Mouse (Mus musculus): ENCODE measurements around the gene Selenoo. TPM values are rescaled to one million over a fixed set of nuclear protein-coding genes. Genes with fewer than 3 reads are reported as not detected.

Gene Selenoo
- polyA plus RNA-seq, 1 experiment from 2014 or later = 12.9 TPM

DNA sequence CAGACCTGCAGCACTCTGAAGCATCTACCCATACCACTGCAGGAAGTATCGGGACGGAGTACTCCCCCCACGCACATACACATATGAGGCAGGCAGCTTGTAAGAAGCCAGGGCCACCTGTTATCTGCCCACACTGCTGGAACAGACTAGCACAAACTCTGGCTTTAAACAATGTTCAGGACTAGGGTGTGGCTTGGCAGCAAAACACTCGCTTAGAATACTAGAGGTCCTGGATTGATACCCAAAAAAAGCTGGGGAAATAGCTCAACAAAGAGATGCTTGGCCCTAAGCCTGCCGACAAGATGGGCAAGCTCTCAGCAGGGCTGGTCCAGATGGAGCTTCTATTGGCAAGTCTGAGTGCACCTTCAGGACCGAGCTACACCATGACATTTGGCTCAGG, 25.3 kb upstream of the Selenoo start:
- 82% methylated on average over 6 of the region's 6 CpGs for WGBS
- H3K4me1 ChIP-seq = peaks cover 21% of the 10 kb centered on the region
- H3K27me3 ChIP-seq (replicated peaks; ENCODE audit: low read depth, poor library complexity, severe bottlenecking) = peaks cover 99% of the 10 kb centered on the region
- H3K4me3 ChIP-seq = no peak overlapping the region
- H3K27ac ChIP-seq (replicated peaks) = no peak overlapping the region
- no peaks in the 10 kb centered on the region for H3K36me3 ChIP-seq (replicated peaks)
- DNase-seq (ENCODE audit: low spot score) = no peak
- no peaks in the 10 kb centered on the region for H3K9me3 ChIP-seq

DNA sequence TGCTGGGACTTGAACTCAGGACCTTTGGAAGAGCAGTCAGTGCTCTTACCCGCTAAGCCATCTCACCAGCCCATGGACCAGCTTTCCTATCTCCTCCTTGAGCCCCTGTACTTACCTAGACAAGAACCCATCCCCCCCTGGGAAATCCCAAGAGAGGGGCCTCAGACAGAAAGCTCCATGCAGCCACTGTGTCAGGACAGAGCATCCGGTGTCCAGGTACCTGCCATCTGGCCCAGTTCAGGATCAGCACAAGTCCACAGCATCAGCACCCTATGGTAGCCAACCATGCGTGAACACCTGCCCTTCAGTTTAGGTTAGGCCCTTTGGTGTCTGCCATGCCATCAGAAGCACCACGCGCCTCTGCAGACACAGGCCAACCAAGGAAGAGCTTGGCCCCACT, 24.0 kb upstream of the Selenoo start:
- H3K27me3 ChIP-seq (replicated peaks; ENCODE audit: low read depth, poor library complexity, severe bottlenecking) = peaks cover 99% of the 10 kb centered on the region

DNA sequence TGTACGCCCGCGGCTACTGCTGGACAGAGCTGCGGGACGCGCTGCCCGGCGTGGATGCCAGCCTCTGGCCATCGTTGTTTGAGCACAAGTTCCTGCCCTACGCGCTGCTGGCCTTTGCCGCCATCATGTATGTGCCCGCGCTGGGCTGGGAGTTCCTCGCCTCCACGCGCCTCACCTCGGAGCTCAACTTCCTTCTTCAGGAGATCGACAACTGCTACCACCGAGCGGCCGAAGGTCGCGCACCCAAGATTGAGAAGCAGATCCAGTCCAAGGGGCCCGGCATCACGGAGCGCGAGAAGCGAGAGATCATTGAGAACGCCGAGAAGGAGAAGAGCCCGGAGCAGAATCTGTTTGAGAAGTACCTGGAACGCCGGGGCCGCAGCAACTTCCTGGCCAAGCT, 21.3 kb upstream of the Selenoo start:
- Histone ChIP-seq H3K27ac (replicated peaks) (no peak overlapping the region), H3K4me1 (peaks cover 11% of the 10 kb centered on the region), H3K36me3 (replicated peaks) (no peaks in the 10 kb centered on the region), H3K27me3 (replicated peaks; ENCODE audit: low read depth, poor library complexity, severe bottlenecking) (peaks cover 86% of the 10 kb centered on the region), H3K9me3 (no peaks in the 10 kb centered on the region), H3K4me3 (peak overlapping the region; percentile 37)
- 32% methylated on average over 35 of the region's 35 CpGs for WGBS
- DNase-seq (ENCODE audit: low spot score) = no peak

More for the DNA sequence above, 24.0 kb upstream of the Selenoo start:
- WGBS = 88% methylated on average over 5 of the region's 5 CpGs
- Histone ChIP-seq H3K9me3 (no peaks in the 10 kb centered on the region), H3K27ac (replicated peaks) (no peak overlapping the region), H3K36me3 (replicated peaks) (no peaks in the 10 kb centered on the region), H3K4me3 (no peak overlapping the region), H3K4me1 (peaks cover 19% of the 10 kb centered on the region)
- DNase-seq (ENCODE audit: low spot score) = no peak

DNA sequence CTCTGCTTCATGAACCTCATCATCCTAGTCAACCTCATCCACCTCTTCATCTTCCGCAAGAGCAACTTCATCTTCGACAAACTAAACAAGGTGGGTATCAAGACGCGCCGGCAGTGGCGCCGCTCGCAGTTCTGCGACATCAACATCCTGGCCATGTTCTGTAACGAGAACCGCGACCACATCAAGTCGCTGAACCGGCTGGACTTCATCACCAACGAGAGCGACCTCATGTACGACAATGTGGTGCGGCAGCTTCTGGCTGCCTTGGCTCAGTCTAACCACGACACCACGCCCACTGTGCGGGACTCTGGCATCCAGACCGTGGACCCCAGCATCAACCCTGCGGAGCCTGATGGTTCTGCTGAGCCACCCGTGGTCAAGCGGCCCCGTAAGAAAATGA, 20.7 kb upstream of the Selenoo start:
- H3K27ac ChIP-seq (replicated peaks) = no peak overlapping the region
- DNase-seq (ENCODE audit: low spot score) = no peak
- no peaks in the 10 kb centered on the region for H3K36me3 ChIP-seq (replicated peaks)
- WGBS = 44% methylated on average over 26 of the region's 26 CpGs
- peak overlapping the region; percentile 37 for H3K4me3 ChIP-seq
- peaks cover 11% of the 10 kb centered on the region for H3K4me1 ChIP-seq
- H3K9me3 ChIP-seq = no peaks in the 10 kb centered on the region
- peaks cover 80% of the 10 kb centered on the region for H3K27me3 ChIP-seq (replicated peaks; ENCODE audit: low read depth, poor library complexity, severe bottlenecking)

DNA sequence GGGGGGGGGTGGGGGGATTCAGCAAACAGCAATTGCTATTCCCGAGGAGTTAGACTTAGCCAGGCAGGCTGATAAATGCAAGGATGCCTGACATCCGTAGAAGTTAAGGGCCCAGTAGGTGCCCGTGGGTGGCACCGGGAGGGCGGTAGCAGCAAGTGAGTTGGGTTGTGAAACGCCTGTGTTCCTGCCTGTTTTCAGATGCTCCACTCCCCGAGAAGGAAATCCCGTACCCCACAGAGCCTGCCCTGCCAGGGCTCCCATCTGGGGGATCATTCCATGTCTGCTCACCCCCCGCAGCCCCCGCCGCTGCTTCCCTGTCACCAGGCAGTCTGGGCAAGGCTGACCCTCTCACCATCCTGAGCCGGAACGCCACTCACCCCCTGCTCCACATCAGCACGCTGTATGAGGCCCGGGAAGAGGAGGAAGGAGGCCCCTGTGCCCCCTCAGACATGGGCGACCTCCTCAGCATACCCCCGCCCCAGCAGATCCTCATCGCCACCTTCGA, 19.5 kb upstream of the Selenoo start:
- Histone ChIP-seq H3K4me1 (peaks cover 14% of the 10 kb centered on the region), H3K36me3 (replicated peaks) (no peaks in the 10 kb centered on the region), H3K27ac (replicated peaks) (no peak overlapping the region), H3K4me3 (no peak overlapping the region), H3K9me3 (no peaks in the 10 kb centered on the region), H3K27me3 (replicated peaks; ENCODE audit: low read depth, poor library complexity, severe bottlenecking) (peaks cover 68% of the 10 kb centered on the region)
- WGBS = 80% methylated on average over 19 of the region's 19 CpGs
- no peak for DNase-seq (ENCODE audit: low spot score)

DNA sequence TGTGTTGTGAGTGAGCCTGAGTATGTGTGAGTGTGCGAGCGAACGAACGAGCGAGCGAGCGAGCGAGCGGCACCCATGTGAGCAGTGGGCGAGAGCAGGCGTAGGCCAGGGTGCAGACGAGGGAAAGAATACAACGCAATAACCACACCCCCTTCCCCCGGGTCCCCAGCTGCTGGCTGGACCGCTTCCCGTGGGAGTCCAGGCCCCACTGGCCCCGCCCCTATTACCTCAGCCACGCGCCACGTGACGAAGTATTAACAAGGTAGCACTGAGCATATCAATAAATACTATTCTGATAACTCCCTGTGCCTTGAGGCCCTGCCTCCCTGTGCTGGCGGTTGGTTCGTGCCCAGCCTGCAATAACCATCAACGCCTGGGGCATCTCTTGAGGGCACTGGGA, 18.3 kb upstream of the Selenoo start:
- Histone ChIP-seq H3K27me3 (replicated peaks; ENCODE audit: low read depth, poor library complexity, severe bottlenecking) (peaks cover 57% of the 10 kb centered on the region), H3K9me3 (no peaks in the 10 kb centered on the region), H3K27ac (replicated peaks) (no peak overlapping the region), H3K4me1 (peaks cover 26% of the 10 kb centered on the region), H3K36me3 (replicated peaks) (no peaks in the 10 kb centered on the region), H3K4me3 (no peak overlapping the region)
- DNase-seq (ENCODE audit: low spot score) = no peak
- WGBS = 76% methylated on average over 24 of the region's 24 CpGs

DNA sequence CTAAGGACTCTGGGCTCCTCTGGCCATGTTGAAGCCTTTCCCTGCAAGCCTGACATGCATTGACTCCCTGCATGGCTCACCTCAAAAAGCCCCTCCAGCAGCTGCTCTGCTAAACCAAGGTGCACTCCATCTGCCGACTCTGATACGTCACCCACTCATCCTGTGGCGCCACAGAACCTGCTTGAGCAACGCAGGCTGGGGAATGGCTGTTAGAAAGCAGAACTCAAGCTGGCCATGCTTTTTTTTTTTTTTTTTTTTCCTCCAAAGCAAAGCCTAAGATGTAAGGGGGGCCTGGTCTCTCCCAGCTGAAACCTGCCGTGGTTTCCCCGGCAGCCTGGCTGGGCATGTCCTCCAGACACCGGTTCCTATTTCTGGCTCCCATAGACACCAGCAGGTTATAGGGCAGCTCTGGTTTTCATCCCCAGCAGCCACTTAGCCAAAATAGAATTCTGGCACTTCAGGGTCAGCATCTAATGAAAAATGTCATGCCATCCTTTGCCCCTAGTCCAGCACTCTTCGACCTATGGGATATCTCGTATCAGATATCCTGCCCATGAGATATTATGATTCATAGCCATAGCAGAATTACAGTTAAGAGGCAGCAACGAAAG, 14.8 kb upstream of the Selenoo start:
- no peak for DNase-seq (ENCODE audit: low spot score)
- Histone ChIP-seq H3K27ac (replicated peaks) (peak overlapping the region; percentile 92; the same call in 1 of the 2 replicates), H3K4me1 (peaks cover 48% of the 10 kb centered on the region)

DNA sequence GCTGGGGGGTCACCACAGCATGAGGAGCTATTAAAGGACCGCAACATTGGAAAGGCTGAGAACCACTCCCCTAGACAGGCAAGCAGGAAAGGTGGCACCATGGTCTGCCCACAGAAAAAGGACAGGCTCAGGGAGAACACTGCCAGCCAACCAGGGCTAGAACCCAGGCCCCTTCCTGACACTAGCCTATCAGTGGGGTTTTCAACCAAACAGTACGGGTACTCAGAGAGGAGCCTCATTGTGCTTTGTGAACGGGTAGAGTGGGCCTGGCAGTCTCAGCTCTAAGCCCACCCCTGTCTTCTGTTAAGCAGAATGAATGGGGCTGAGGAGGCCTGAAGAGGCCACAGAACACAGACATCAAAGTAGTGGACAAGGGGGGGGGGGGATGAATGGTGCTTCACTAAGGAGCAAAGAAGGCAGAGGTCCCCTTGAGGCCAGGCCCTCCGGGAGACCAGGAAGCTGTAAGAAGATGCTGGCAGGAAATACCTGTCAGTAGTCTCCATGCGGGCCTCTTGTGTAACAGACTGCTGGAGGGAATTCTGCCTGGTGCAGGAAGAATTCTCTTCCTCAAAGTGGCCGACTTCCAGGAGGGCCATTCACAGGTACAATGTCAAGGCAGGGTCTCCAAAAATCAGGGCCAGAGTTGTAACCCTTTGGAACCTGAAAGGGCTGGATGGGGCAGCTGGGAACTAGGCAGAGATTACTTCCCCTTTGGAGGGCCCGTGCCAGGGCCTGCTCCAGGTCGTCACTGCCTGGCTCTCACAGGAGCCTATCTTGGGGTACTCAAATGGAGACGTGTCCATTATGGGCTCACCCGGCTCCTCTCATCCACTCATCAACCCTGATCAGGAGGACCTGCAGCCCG, 14.0 kb upstream of the Selenoo start, which contains the start of gene Trabd:
Gene Trabd, plus strand, starts transcription at position 512 of the 865 bp plus-strand sequence.
- peak; percentile 17 for DNase-seq (ENCODE audit: low spot score)
- Histone ChIP-seq H3K4me3 (peak within 1 kb of the TSS; percentile 87), H3K4me1 (peaks cover 45% of the 10 kb centered on the region), H3K9me3 (no peaks in the 10 kb centered on the region), H3K36me3 (replicated peaks) (peaks cover 4% of the 10 kb centered on the region), H3K27me3 (replicated peaks; ENCODE audit: low read depth, poor library complexity, severe bottlenecking) (peaks cover 15% of the 10 kb centered on the region), H3K27ac (replicated peaks) (peak within 1 kb of the TSS; percentile 92)
- WGBS = 21% methylated on average over 11 of the region's 11 CpGs

More for the DNA sequence above, 14.8 kb upstream of the Selenoo start:
- Histone ChIP-seq H3K27me3 (replicated peaks; ENCODE audit: low read depth, poor library complexity, severe bottlenecking) (peaks cover 22% of the 10 kb centered on the region), H3K36me3 (replicated peaks) (no peaks in the 10 kb centered on the region), H3K9me3 (no peaks in the 10 kb centered on the region), H3K4me3 (peak overlapping the region; percentile 87; the same call in 1 of the 2 replicates)
- 86% methylated on average over 10 of the region's 10 CpGs for WGBS

DNA sequence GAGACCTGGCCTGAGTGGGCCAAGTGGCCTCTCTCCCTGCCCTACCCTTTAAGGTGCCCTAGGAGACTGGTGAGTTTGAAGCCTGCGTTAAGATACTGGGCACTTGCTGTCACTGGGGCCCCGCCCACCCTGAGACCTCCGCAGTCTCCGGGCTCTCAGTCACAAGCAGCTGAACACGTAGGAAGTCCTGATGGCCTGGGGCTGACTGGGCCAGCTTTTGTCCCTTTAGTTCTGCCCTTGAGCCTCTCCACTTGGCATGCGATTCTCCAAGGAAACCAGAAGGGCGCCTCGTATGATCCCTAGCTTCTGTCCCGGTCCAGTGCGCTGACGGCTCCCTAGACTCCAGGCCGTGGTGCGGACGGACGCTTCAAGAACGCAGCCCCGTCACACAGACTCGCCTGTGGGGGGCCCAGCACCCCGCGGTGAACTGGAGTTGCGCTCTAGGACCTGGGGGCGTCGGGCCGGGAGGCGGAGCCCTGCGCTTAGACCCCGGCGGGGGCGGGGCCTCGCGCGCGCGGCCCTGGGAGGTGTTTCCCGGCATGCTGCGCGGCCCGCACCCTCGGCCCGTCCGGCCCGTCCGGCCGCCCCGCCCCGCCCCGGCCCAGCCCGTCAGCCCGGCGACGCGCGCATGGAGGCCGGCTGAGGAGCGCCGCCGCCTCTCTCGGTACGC, 13.3 kb upstream of the Selenoo start:
- DNase-seq (ENCODE audit: low spot score) = peak; percentile 95
- Histone ChIP-seq H3K36me3 (replicated peaks) (peaks cover 10% of the 10 kb centered on the region), H3K4me1 (peaks cover 45% of the 10 kb centered on the region), H3K27ac (replicated peaks) (peak overlapping the region; percentile 92), H3K27me3 (replicated peaks; ENCODE audit: low read depth, poor library complexity, severe bottlenecking) (peaks cover 7% of the 10 kb centered on the region), H3K4me3 (peak overlapping the region; percentile 87), H3K9me3 (no peaks in the 10 kb centered on the region)
- under 1% methylated on average over 59 of the region's 59 CpGs for WGBS

DNA sequence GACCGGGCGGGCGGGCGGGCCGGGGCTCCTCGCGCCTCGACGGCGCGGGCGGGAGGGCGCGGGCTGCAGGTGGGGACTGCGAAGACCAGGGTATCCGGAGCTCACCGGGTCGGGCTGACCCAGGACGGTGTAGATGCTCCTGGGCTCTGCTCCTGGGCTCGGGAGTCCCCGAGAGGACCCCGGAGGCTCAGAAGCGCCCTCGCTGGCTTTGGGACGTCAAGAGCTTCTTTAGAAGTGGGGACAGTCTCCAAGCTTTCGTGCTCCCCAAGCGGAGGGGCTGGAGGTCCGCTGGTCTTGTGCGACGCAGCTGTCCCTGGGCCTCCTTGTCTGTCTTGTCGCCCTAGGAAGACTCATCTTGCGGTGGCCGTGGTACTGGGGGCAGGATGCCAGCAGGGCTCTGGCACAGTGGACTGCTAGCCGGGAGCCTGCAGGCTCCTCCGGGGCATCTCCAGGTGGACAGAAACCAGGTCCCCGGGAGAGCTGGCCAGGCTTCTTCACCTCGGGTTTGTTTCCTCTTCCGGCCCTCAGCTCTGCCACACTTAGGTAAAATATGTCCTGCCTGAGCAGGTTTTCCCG, 12.6 kb upstream of the Selenoo start:
- WGBS = under 1% methylated on average over 39 of the region's 39 CpGs
- Histone ChIP-seq H3K27me3 (replicated peaks; ENCODE audit: low read depth, poor library complexity, severe bottlenecking) (peaks cover under 1% of the 10 kb centered on the region; the same call in 1 of the 2 replicates), H3K27ac (replicated peaks) (peak overlapping the region; percentile 92), H3K4me1 (peaks cover 45% of the 10 kb centered on the region), H3K4me3 (peak overlapping the region; percentile 87), H3K9me3 (no peaks in the 10 kb centered on the region), H3K36me3 (replicated peaks) (peaks cover 17% of the 10 kb centered on the region)
- DNase-seq (ENCODE audit: low spot score) = no peak

DNA sequence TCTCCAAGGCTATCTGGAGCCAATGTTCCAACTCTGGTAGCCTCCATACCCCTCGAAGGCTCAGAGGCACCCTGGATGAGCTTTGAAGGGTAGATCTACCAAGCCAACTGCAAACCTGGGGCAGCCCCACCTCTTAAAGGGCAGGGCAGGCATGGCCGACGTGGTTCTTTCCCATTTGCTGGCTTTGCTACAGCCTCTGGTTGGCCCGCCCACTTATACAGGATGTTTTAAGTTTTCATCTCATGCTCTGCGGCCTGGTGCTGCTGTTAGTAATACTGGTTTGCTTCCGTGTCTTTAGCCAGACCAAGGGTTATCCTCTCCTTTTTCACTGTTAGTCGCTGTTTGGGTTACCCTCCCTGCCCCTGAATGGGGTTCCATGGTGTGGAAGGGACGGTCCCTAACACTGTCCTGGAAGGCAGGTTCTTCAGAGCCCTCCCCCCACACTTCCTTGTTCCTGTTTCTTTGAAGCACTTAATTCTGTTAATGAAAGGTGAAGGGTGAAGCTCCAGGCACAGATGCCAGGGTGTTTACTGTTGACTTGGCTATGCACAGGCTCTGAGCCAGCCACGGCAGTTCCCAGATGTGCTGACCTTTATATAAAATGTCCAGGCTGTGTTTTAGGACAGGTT, 10.6 kb upstream of the Selenoo start:
- Histone ChIP-seq H3K27ac (replicated peaks) (no peak overlapping the region; the same call in 1 of the 2 replicates), H3K4me1 (peaks cover 45% of the 10 kb centered on the region), H3K9me3 (no peaks in the 10 kb centered on the region), H3K36me3 (replicated peaks) (peaks cover 37% of the 10 kb centered on the region), H3K27me3 (replicated peaks; ENCODE audit: low read depth, poor library complexity, severe bottlenecking) (no peaks in the 10 kb centered on the region), H3K4me3 (peak overlapping the region; percentile 87; the same call in 1 of the 2 replicates)
- DNase-seq (ENCODE audit: low spot score) = no peak
- 62% methylated on average over 9 of the region's 9 CpGs for WGBS

DNA sequence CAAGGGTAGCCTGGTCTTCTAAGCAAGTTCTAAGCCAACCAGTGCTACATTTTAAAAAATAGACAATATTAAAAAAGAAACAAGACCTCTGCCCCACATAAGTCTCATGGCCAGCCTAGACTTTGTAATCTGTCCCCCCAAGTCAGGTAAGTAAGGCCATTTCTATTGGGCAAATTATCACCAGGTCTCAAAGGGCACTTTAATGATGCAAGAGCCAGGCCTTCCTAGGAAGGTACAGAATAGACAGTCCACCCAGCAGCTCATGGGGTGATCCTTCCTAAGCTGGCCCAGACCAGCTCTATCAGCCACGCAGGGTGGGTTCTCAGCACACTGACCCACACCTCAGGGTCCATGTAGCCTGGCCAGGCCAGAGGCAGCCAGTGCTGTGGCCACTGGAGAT, 5.0 kb upstream of the Selenoo start:
- Histone ChIP-seq H3K4me3 (no peak overlapping the region), H3K36me3 (replicated peaks) (peaks cover 78% of the 10 kb centered on the region), H3K27me3 (replicated peaks; ENCODE audit: low read depth, poor library complexity, severe bottlenecking) (no peaks in the 10 kb centered on the region), H3K4me1 (peaks cover 13% of the 10 kb centered on the region), H3K27ac (replicated peaks) (no peak overlapping the region), H3K9me3 (no peaks in the 10 kb centered on the region)
- DNase-seq (ENCODE audit: low spot score) = no peak
- WGBS = 85% methylated on average over 1 of the region's 1 CpGs

All from embryonic facial prominence, embryonic 10.5 days (tissue).